Mouse (Mus musculus): ENCODE results near the gene Prdm10. TPM values are rescaled to one million over a fixed set of nuclear protein-coding genes. Genes with fewer than 3 reads are reported as not detected.

The Prdm10 gene
- polyA plus RNA-seq, 1 experiment: 5.1 TPM

DNA sequence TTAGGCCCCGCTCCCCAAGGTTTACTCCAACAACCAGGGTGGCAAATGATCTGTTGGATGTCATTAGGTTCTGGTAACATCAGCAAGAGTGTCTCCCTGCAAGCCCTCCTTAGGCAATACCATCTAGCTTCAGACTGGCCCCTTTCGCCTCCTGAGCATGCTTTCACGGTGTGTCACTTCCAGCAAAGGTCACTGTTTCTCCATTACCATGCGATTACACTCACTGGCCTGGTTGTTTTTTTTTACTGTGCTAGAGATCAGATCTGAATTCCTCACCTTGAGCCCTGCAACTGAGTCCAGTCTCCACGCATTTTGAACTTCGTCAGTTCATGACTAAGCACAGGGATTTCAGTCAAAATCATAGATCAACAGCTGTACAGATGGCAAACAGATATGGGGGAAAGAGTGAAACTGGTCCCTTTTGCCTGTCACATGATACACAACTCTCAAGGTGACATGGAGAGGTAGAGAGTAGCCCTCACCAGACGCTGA lies 39.1 kb upstream of the Prdm10 start:
- TF ChIP-seq POLR2A (IDR thresholded peaks at IDR 0.05; ENCODE audit: control insufficient read depth, low read depth, low read length) (no peak), CTCF (IDR thresholded peaks at IDR 0.05; ENCODE audit: control insufficient read depth, insufficient read depth, insufficient replicate concordance, low read depth, low read length) (no peak)
- H3K4me1 ChIP-seq (ENCODE audit: control insufficient read depth, insufficient read depth, low read length): peaks cover 2% of the 10 kb centered on the region; the same call in 1 of the 2 replicates
- no peaks in the 10 kb centered on the region for H3K27me3 ChIP-seq (ENCODE audit: control insufficient read depth, insufficient read depth, low read length)
- no peaks in the 10 kb centered on the region for H3K36me3 ChIP-seq (ENCODE audit: control insufficient read depth, insufficient read depth, low read length)
- H3K27ac ChIP-seq (ENCODE audit: control insufficient read depth, insufficient read depth, low read depth, low read length): no peak overlapping the region
- no peak overlapping the region for H3K4me3 ChIP-seq (ENCODE audit: control insufficient read depth, low read depth, low read length)

DNA sequence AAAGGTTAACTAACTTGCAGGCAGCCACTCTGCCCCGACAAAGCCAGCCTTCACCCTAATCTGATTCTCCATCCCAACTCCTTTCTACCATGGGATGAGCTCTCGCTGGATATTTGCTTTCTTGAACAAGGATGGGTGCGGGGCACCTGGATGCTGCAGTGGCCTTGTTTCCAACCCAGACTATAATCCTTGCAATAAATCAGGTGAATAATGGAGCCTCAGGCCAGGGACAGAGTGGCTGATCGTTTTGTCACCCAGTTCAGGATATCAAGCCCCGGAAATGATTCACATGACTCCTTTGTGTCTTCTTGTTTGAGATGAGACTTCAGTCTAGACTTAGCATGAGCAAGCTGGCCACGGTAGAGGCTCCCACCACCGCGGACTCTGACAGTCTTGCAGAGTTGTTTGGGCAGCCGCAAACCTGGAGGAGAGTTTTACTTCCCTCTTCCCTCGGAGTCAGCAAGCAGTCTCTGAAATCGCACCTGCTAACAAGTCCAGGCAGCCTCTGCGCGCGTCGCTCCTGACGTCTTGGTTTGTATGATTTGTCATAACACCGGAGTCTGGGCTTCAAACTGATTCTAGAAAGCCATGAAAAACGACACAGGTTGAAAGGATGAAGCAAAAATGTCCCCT lies 36.9 kb upstream of the Prdm10 start:
- H3K4me3 ChIP-seq (ENCODE audit: control insufficient read depth, low read depth, low read length): no peak overlapping the region
- no peaks in the 10 kb centered on the region for H3K36me3 ChIP-seq (ENCODE audit: control insufficient read depth, insufficient read depth, low read length)
- TF ChIP-seq CTCF (IDR thresholded peaks at IDR 0.05; ENCODE audit: control insufficient read depth, insufficient read depth, insufficient replicate concordance, low read depth, low read length): no peak
- TF ChIP-seq POLR2A (IDR thresholded peaks at IDR 0.05; ENCODE audit: control insufficient read depth, low read depth, low read length): no peak

DNA sequence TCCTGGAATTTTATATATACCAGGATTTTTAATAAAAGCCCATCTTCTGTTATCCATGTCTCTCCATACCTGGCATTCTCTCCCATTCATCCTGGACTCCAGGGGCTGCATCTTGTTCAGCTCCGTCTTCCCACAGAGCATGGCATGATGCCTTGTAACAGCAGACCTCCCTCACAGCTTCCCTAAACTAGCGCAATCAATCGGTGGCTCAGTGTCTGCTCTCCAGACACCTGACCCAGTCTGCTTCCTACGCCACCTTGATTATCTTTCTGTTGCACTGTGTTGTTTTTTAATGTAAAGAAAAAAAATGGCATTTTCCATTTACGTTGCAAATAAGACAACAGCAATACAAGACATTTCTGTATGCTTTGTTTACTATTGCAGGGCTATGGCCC lies 36.4 kb upstream of the Prdm10 start:
- no peak overlapping the region for H3K27ac ChIP-seq (ENCODE audit: control insufficient read depth, insufficient read depth, low read depth, low read length)
- H3K4me1 ChIP-seq (ENCODE audit: control insufficient read depth, insufficient read depth, low read length): peaks cover 2% of the 10 kb centered on the region; the same call in 1 of the 2 replicates
- TF ChIP-seq POLR2A (IDR thresholded peaks at IDR 0.05; ENCODE audit: control insufficient read depth, low read depth, low read length): no peak
- TF ChIP-seq CTCF (IDR thresholded peaks at IDR 0.05; ENCODE audit: control insufficient read depth, insufficient read depth, insufficient replicate concordance, low read depth, low read length): no peak
- no peaks in the 10 kb centered on the region for H3K36me3 ChIP-seq (ENCODE audit: control insufficient read depth, insufficient read depth, low read length)
- H3K27me3 ChIP-seq (ENCODE audit: control insufficient read depth, insufficient read depth, low read length): no peaks in the 10 kb centered on the region
- H3K4me3 ChIP-seq (ENCODE audit: control insufficient read depth, low read depth, low read length): no peak overlapping the region

More for the DNA sequence above, 36.9 kb upstream of the Prdm10 start:
- Histone ChIP-seq H3K4me1 (ENCODE audit: control insufficient read depth, insufficient read depth, low read length) (peaks cover 2% of the 10 kb centered on the region; the same call in 1 of the 2 replicates), H3K27me3 (ENCODE audit: control insufficient read depth, insufficient read depth, low read length) (no peaks in the 10 kb centered on the region), H3K27ac (ENCODE audit: control insufficient read depth, insufficient read depth, low read depth, low read length) (no peak overlapping the region)

DNA sequence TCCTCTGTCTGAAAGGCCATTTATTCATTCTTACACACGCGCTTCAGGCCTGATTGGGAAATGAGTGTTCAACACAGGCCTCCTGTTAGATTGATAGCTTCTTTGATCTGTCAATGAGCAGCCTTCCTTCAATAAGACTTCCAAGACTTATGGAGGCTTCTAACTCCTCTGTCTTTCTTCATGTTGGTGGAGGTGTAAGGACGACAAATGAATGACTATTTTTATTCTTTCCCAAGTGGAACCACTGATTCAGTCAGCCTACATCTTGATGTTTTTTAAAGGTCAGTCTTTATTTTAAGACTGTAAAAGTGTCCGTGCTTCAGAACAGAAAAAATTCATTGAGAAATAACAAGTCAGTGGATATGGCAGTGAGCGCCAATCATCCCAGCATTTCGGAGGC lies 35.3 kb upstream of the Prdm10 start:
- H3K4me1 ChIP-seq (ENCODE audit: control insufficient read depth, insufficient read depth, low read length): peaks cover 2% of the 10 kb centered on the region; the same call in 1 of the 2 replicates
- H3K27ac ChIP-seq (ENCODE audit: control insufficient read depth, insufficient read depth, low read depth, low read length): no peak overlapping the region
- H3K36me3 ChIP-seq (ENCODE audit: control insufficient read depth, insufficient read depth, low read length): no peaks in the 10 kb centered on the region
- H3K27me3 ChIP-seq (ENCODE audit: control insufficient read depth, insufficient read depth, low read length): no peaks in the 10 kb centered on the region
- TF ChIP-seq CTCF (IDR thresholded peaks at IDR 0.05; ENCODE audit: control insufficient read depth, insufficient read depth, insufficient replicate concordance, low read depth, low read length): no peak
- TF ChIP-seq POLR2A (IDR thresholded peaks at IDR 0.05; ENCODE audit: control insufficient read depth, low read depth, low read length): no peak
- H3K4me3 ChIP-seq (ENCODE audit: control insufficient read depth, low read depth, low read length): no peak overlapping the region

DNA sequence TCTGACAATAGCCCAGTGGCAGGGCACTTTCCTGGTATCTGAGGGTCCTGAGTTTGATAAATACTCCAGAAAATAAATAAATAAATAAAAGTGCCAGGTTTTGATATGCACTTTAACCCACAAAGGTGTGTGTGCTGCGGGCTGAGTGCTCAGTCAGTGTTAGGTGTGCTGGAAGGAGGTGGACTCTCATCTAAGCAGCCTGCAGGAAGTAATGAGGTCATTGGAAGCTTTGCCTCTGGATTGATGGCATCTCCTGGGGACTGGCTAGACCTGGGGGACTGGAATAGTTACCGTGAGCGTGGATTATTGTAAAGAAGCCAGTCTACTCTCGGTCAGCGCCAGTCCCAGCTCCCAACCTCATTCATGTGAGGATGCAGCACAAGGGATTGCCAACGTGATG lies 33.9 kb upstream of the Prdm10 start:
- H3K4me1 ChIP-seq (ENCODE audit: control insufficient read depth, insufficient read depth, low read length): peaks cover 2% of the 10 kb centered on the region; the same call in 1 of the 2 replicates
- TF ChIP-seq CTCF (IDR thresholded peaks at IDR 0.05; ENCODE audit: control insufficient read depth, insufficient read depth, insufficient replicate concordance, low read depth, low read length) (no peak), POLR2A (IDR thresholded peaks at IDR 0.05; ENCODE audit: control insufficient read depth, low read depth, low read length) (no peak)
- H3K27me3 ChIP-seq (ENCODE audit: control insufficient read depth, insufficient read depth, low read length): no peaks in the 10 kb centered on the region
- no peak overlapping the region for H3K27ac ChIP-seq (ENCODE audit: control insufficient read depth, insufficient read depth, low read depth, low read length)
- no peaks in the 10 kb centered on the region for H3K36me3 ChIP-seq (ENCODE audit: control insufficient read depth, insufficient read depth, low read length)
- H3K4me3 ChIP-seq (ENCODE audit: control insufficient read depth, low read depth, low read length): no peak overlapping the region

DNA sequence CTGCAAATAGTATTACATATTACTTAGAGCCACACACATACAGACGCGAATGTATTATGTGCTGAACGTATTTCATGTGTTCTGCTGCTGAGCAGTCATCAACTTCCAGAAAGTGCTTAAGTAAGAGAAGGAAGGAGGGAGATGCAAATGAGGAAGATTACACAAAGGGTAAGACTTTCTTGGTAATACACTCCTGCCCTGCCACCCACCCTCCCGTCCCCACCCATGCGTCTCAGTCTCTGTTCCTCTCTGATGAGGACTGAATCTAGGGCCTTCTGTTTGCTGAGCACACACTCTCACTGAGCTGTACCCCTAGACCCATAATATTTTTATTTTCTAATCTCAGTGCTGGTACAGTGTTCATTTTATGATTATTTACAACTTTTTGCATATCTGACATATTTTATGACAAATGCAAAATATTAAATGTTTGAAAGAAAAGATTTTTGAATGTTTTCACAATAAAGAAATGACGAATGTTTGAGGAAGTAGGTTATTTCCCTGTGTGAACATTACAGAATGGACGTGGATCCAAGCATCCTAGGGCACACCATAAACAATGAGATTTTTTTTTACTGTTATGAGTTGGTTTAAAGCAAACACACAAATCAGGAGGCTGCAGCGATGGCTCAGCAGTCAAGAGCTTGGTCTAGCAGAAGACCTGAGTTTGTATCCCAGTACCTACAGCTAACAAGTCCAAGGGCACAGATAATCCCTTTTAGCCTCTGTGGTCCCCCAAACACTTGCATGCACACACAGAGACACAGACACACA lies 32.7 kb upstream of the Prdm10 start:
- no peak for TF ChIP-seq CTCF (IDR thresholded peaks at IDR 0.05; ENCODE audit: control insufficient read depth, insufficient read depth, insufficient replicate concordance, low read depth, low read length)
- TF ChIP-seq POLR2A (IDR thresholded peaks at IDR 0.05; ENCODE audit: control insufficient read depth, low read depth, low read length): no peak
- Histone ChIP-seq H3K4me1 (ENCODE audit: control insufficient read depth, insufficient read depth, low read length) (peaks cover 2% of the 10 kb centered on the region; the same call in 1 of the 2 replicates), H3K4me3 (ENCODE audit: control insufficient read depth, low read depth, low read length) (no peak overlapping the region), H3K36me3 (ENCODE audit: control insufficient read depth, insufficient read depth, low read length) (no peaks in the 10 kb centered on the region), H3K27ac (ENCODE audit: control insufficient read depth, insufficient read depth, low read depth, low read length) (no peak overlapping the region), H3K27me3 (ENCODE audit: control insufficient read depth, insufficient read depth, low read length) (no peaks in the 10 kb centered on the region)

DNA sequence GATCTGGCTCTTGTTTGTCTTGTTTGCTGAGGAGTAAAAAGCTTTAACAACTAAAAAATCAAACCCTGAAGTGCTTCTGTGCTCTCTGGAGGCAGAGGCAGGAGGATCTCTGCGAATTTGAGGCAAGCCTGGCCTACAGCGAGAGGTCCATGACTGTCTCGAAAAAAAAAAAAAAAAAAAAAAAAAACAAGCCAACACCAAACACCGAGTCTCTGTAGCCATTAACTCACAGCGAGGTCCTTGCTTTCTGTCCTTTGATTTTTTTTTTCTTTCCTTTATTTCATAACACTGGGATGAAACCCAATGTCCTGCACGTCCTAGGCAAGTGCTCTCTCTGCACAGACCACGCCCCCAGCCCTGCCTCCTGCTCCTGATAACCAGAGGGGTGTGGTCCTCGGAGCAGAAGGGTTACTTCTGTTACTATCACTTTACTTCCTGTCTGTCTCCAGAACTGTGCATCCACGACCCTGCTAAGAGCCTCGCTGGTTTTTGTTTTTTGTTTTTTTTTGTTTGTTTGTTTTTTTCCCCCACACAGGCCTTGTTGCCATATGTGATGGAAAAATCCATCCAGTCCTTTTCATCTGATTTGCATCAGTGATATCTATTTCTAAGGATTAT lies 28.0 kb upstream of the Prdm10 start:
- H3K4me3 ChIP-seq (ENCODE audit: control insufficient read depth, low read depth, low read length): no peak overlapping the region
- TF ChIP-seq POLR2A (IDR thresholded peaks at IDR 0.05; ENCODE audit: control insufficient read depth, low read depth, low read length): no peak
- TF ChIP-seq CTCF (IDR thresholded peaks at IDR 0.05; ENCODE audit: control insufficient read depth, insufficient read depth, insufficient replicate concordance, low read depth, low read length): no peak
- H3K36me3 ChIP-seq (ENCODE audit: control insufficient read depth, insufficient read depth, low read length): no peaks in the 10 kb centered on the region
- H3K4me1 ChIP-seq (ENCODE audit: control insufficient read depth, insufficient read depth, low read length): peaks cover 8% of the 10 kb centered on the region
- no peaks in the 10 kb centered on the region for H3K27me3 ChIP-seq (ENCODE audit: control insufficient read depth, insufficient read depth, low read length)
- no peak overlapping the region for H3K27ac ChIP-seq (ENCODE audit: control insufficient read depth, insufficient read depth, low read depth, low read length)
